Mouse (Mus musculus): ENCODE results near the gene Gimap4.

DNA sequence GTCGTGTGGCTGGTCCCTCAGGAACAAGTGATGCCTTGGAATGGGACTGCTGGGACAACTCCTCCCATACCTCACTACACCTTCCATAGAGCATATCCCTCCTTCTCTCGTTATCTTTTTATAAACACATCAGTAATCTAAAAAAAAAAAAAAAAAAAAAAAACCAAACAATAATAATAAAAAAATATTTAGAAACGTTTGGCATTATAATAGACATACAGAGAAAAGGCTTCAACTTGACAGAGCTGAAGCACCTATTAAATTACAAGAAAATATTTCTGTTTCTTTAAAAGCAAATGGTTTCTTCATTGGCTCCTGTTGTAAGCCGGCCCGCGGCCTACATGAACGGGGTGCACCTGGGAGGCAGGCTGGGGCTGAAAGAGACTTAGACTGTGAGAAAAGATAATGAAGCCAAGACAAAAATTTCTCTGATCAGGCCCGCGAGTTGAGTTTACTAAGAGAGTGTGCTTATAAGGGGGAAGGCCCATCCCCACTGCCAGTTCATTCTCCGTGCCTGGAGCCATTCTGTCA is 8.9 kb upstream of the Gimap4 start:
- no peak for TF ChIP-seq POLR2A (IDR thresholded peaks at IDR 0.05; ENCODE audit: low read depth, low read length)
- no peak for TF ChIP-seq CTCF (IDR thresholded peaks at IDR 0.05; ENCODE audit: extremely low read depth, insufficient read length, insufficient replicate concordance, low read depth, low read length)

All from small intestine, adult 2 months (tissue).